Mouse (Mus musculus) neural tube, embryonic 13.5 days (tissue): ENCODE results near the gene 1700109H08Rik. TPM values are rescaled to one million over a fixed set of nuclear protein-coding genes. Genes with fewer than 3 reads are reported as not detected.
A peak's percentile ranks its signal among the peaks of the same experiment; 100 is the strongest.

Source experiments
- ATAC-seq: fragments of 200-750 bp; cut with Nextera tagmentation; 2 replicates; pipeline ENCODE4 v1.8.0; 2017; ENCODE audit warnings: low read depth, mild to moderate bottlenecking, moderate TSS enrichment, moderate library complexity
- H3K27ac ChIP-seq: fragments of 300-500 bp; sonication (generic); replicated peaks from 2 replicates; pipeline ENCODE4 v1.5.1; 2015; ENCODE audit warnings: moderate library complexity, mild to moderate bottlenecking, inconsistent platforms
- H3K27me3 ChIP-seq: fragments of 300-500 bp; sonication (generic); 2 replicates; pipeline ENCODE4 v1.6.1; 2015; ENCODE audit warnings: mild to moderate bottlenecking, inconsistent platforms
- H3K36me3 ChIP-seq: fragments of 300-500 bp; sonication (generic); 2 replicates; pipeline ENCODE4 v1.6.1; 2015; ENCODE audit warnings: mild to moderate bottlenecking, inconsistent platforms
- H3K4me1 ChIP-seq: fragments of 300-500 bp; sonication (generic); replicated peaks from 2 replicates; pipeline ENCODE4 v1.6.1; 2015; ENCODE audit warnings: inconsistent platforms
- H3K4me2 ChIP-seq: fragments of 300-500 bp; sonication (generic); 2 replicates; pipeline ENCODE4 v1.6.1; 2015; ENCODE audit warnings: inconsistent platforms, mild to moderate bottlenecking, moderate library complexity
- H3K4me3 ChIP-seq: fragments of 300-500 bp; sonication (generic); 2 replicates; pipeline ENCODE4 v1.5.1; 2015; ENCODE audit warnings: mild to moderate bottlenecking, inconsistent platforms
- H3K9ac ChIP-seq: fragments of 300-500 bp; sonication (generic); 2 replicates; pipeline ENCODE4 v1.6.1; 2015; ENCODE audit warnings: moderate library complexity, mild to moderate bottlenecking, inconsistent platforms
- H3K9me3 ChIP-seq: fragments of 300-500 bp; sonication (generic); 2 replicates; pipeline ENCODE4 v1.6.1; 2016; ENCODE audit warnings: inconsistent platforms
- WGBS: fragments of 180-500 bp; shearing (Covaris S2); methylation state at CpG from one replicate; pipeline ENCODE4 v1.1.7; 2015; 5-methylcytosine and 5-hydroxymethylcytosine counted together
- polyA plus RNA-seq: library from polyadenylated mRNA; unstranded; fragments of >200 nt; fragmentation: Nextera tagmentation; extraction: Ambion mirVana; gene quantifications from 2 replicates; pipeline ENCODE4 v1.2.1, GENCODE M21; 2015

1700109H08Rik gene
- polyA plus RNA-seq, 1 experiment from 2014 or later, result 2.4 TPM

- ATAC-seq, result no peak
- Histone ChIP-seq H3K36me3 (peaks cover 6% of the 10 kb centered on the region; the same call in 1 of the 2 replicates), H3K4me1 (peaks cover 22% of the 10 kb centered on the region), H3K9me3 (no peaks in the 10 kb centered on the region), H3K27me3 (no peaks in the 10 kb centered on the region), H3K4me2 (no peak overlapping the region), H3K27ac (no peak overlapping the region), H3K4me3 (no peak overlapping the region), H3K9ac (no peak overlapping the region)
- whole genome bisulfite sequencing, result 88% methylated on average over 1 of the region's 1 CpGs
These were observed 25.1 kb upstream of the 1700109H08Rik start for GRCm38 (mm10) chr5:3546226-3546625.

- 95% methylated on average over 1 of the region's 1 CpGs for WGBS
- no peak overlapping the region for H3K4me2 ChIP-seq
- ATAC-seq, result no peak
These were observed 19.9 kb upstream of the 1700109H08Rik start for GRCm38 (mm10) chr5:3551481-3551880.

GRCm38 (mm10) chr5:3554198-3554597, 17.2 kb upstream of the 1700109H08Rik start:
- Histone ChIP-seq H3K36me3 (peaks cover 37% of the 10 kb centered on the region), H3K4me2 (no peak overlapping the region), H3K4me3 (no peak overlapping the region), H3K27ac (no peak overlapping the region), H3K4me1 (no peaks in the 10 kb centered on the region), H3K9me3 (no peaks in the 10 kb centered on the region), H3K27me3 (no peaks in the 10 kb centered on the region), H3K9ac (no peak overlapping the region)
- ATAC-seq, result no peak
- WGBS, result 94% methylated on average over 2 of the region's 2 CpGs

More at GRCm38 (mm10) chr5:3551481-3551880, 19.9 kb upstream of the 1700109H08Rik start:
- H3K36me3 ChIP-seq, result peaks cover 25% of the 10 kb centered on the region
- H3K9ac ChIP-seq, result no peak overlapping the region
- no peak overlapping the region for H3K27ac ChIP-seq
- H3K4me1 ChIP-seq, result 0 out of 2 replicates have a peak, but pooled peaks cover under 1% of the 10 kb centered on the region
- no peaks in the 10 kb centered on the region for H3K9me3 ChIP-seq
- no peak overlapping the region for H3K4me3 ChIP-seq
- no peaks in the 10 kb centered on the region for H3K27me3 ChIP-seq

GRCm38 (mm10) chr5:3574825-3575224, 3.5 kb downstream of the 1700109H08Rik start:
- H3K9me3 ChIP-seq, result peaks cover 4% of the 10 kb centered on the region; the same call in 1 of the 2 replicates
- H3K27ac ChIP-seq, result no peak overlapping the region
- H3K4me3 ChIP-seq, result no peak overlapping the region
- peaks cover 99% of the 10 kb centered on the region for H3K36me3 ChIP-seq
- ATAC-seq, result no peak
- H3K27me3 ChIP-seq, result no peaks in the 10 kb centered on the region
- no peak overlapping the region for H3K4me2 ChIP-seq
- H3K9ac ChIP-seq, result no peak overlapping the region
- H3K4me1 ChIP-seq, result no peaks in the 10 kb centered on the region
- WGBS, result 90% methylated on average over 2 of the region's 2 CpGs

- Histone ChIP-seq H3K4me3 (no peak overlapping the region), H3K9ac (no peak overlapping the region), H3K4me2 (no peak overlapping the region), H3K4me1 (no peaks in the 10 kb centered on the region), H3K36me3 (peaks cover 95% of the 10 kb centered on the region), H3K27ac (no peak overlapping the region), H3K9me3 (peaks cover 4% of the 10 kb centered on the region; the same call in 1 of the 2 replicates), H3K27me3 (no peaks in the 10 kb centered on the region)
- ATAC-seq, result no peak
- 96% methylated on average over 2 of the region's 2 CpGs for WGBS
These were observed 6.6 kb downstream of the 1700109H08Rik start for GRCm38 (mm10) chr5:3577939-3578338.

- 97% methylated on average over 7 of the region's 7 CpGs for WGBS
- no peaks in the 10 kb centered on the region; the same call in 1 of the 2 replicates for H3K9me3 ChIP-seq
- H3K9ac ChIP-seq, result no peak overlapping the region
- H3K4me2 ChIP-seq, result no peak overlapping the region
- no peaks in the 10 kb centered on the region for H3K4me1 ChIP-seq
- ATAC-seq, result no peak
- H3K27ac ChIP-seq, result no peak overlapping the region
- no peak overlapping the region for H3K4me3 ChIP-seq
- peaks cover 94% of the 10 kb centered on the region for H3K36me3 ChIP-seq
- H3K27me3 ChIP-seq, result no peaks in the 10 kb centered on the region
These were observed 7.7 kb downstream of the 1700109H08Rik start for GRCm38 (mm10) chr5:3579066-3579465.

GRCm38 (mm10) chr5:3595693-3596398, 24.5 kb downstream of the 1700109H08Rik start, which contains the start of gene Pex1:
Gene Pex1 (plus strand): TSS chr5:3596066.
- under 1% methylated on average over 50 of the region's 50 CpGs for WGBS

GRCm38 (mm10) chr5:3596399-3596766, 25.0 kb downstream of the 1700109H08Rik start, which contains the start of gene Rbm48:
Gene Rbm48 (minus strand): TSS chr5:3596585.
- peaks cover 14% of the 10 kb centered on the region for H3K36me3 ChIP-seq
- peak; percentile 86 for ATAC-seq
- peaks cover 32% of the 10 kb centered on the region for H3K4me1 ChIP-seq
- H3K9me3 ChIP-seq, result no peaks in the 10 kb centered on the region
- H3K4me2 ChIP-seq, result peak within 1 kb of the TSS; percentile 84
- peak within 1 kb of the TSS; percentile 78 for H3K27ac ChIP-seq
- H3K27me3 ChIP-seq, result no peaks in the 10 kb centered on the region
- WGBS, result under 1% methylated on average over 31 of the region's 31 CpGs
- H3K4me3 ChIP-seq, result peak within 1 kb of the TSS; percentile 78
- H3K9ac ChIP-seq, result peak within 1 kb of the TSS; percentile 77

More at GRCm38 (mm10) chr5:3595693-3596398, 24.5 kb downstream of the 1700109H08Rik start, which contains the start of gene Pex1:
- peak; percentile 99 for ATAC-seq
- H3K4me1 ChIP-seq, result peaks cover 32% of the 10 kb centered on the region
- peak within 1 kb of the TSS; percentile 84 for H3K4me2 ChIP-seq
- H3K9ac ChIP-seq, result peak within 1 kb of the TSS; percentile 77
- peaks cover 20% of the 10 kb centered on the region for H3K36me3 ChIP-seq
- H3K4me3 ChIP-seq, result peak within 1 kb of the TSS; percentile 78
- no peaks in the 10 kb centered on the region for H3K27me3 ChIP-seq
- H3K27ac ChIP-seq, result peak within 1 kb of the TSS; percentile 78
- H3K9me3 ChIP-seq, result no peaks in the 10 kb centered on the region

GRCm38 (mm10) chr5:3597171-3597570, 25.8 kb downstream of the 1700109H08Rik start:
- Histone ChIP-seq H3K27ac (no peak overlapping the region), H3K9me3 (no peaks in the 10 kb centered on the region), H3K4me1 (peaks cover 32% of the 10 kb centered on the region), H3K36me3 (peaks cover 6% of the 10 kb centered on the region; the same call in 1 of the 2 replicates), H3K9ac (peak overlapping the region; percentile 77), H3K4me3 (peak overlapping the region; percentile 78), H3K27me3 (no peaks in the 10 kb centered on the region), H3K4me2 (peak overlapping the region; percentile 70)
- no peak for ATAC-seq

- Histone ChIP-seq H3K9ac (no peak overlapping the region), H3K36me3 (peaks cover 3% of the 10 kb centered on the region), H3K4me2 (no peak overlapping the region), H3K4me3 (no peak overlapping the region), H3K27ac (no peak overlapping the region), H3K4me1 (peaks cover 32% of the 10 kb centered on the region), H3K27me3 (no peaks in the 10 kb centered on the region), H3K9me3 (no peaks in the 10 kb centered on the region)
- no peak for ATAC-seq
- WGBS, result 92% methylated on average over 5 of the region's 5 CpGs
These were observed 27.4 kb downstream of the 1700109H08Rik start for GRCm38 (mm10) chr5:3598766-3599165.

- H3K27ac ChIP-seq, result no peak overlapping the region
- H3K4me1 ChIP-seq, result peaks cover 17% of the 10 kb centered on the region
- H3K4me3 ChIP-seq, result no peak overlapping the region
- H3K4me2 ChIP-seq, result no peak overlapping the region
- WGBS, result 73% methylated on average over 1 of the region's 1 CpGs
- ATAC-seq, result no peak
- no peaks in the 10 kb centered on the region for H3K9me3 ChIP-seq
- H3K36me3 ChIP-seq, result peaks cover 14% of the 10 kb centered on the region
- no peaks in the 10 kb centered on the region for H3K27me3 ChIP-seq
- H3K9ac ChIP-seq, result no peak overlapping the region
These were observed 28.9 kb downstream of the 1700109H08Rik start for GRCm38 (mm10) chr5:3600298-3600697.

- Histone ChIP-seq H3K27me3 (no peaks in the 10 kb centered on the region), H3K4me1 (peaks cover 14% of the 10 kb centered on the region; the same call in 1 of the 2 replicates), H3K36me3 (peaks cover 19% of the 10 kb centered on the region), H3K4me3 (no peak overlapping the region), H3K4me2 (no peak overlapping the region), H3K9ac (no peak overlapping the region), H3K9me3 (no peaks in the 10 kb centered on the region), H3K27ac (no peak overlapping the region)
- 92% methylated on average over 3 of the region's 3 CpGs for WGBS
- ATAC-seq, result no peak
These were observed 29.4 kb downstream of the 1700109H08Rik start for GRCm38 (mm10) chr5:3600790-3601189.
